Mouse (Mus musculus) forebrain, embryonic 12.5 days (tissue): ENCODE results near the gene Prok2. TPM values are rescaled to one million over a fixed set of nuclear protein-coding genes. Genes with fewer than 3 reads are reported as not detected.

ENCODE experiments used
- ATAC-seq: fragments of 200-750 bp; cut with Nextera tagmentation; 2 replicates; pipeline ENCODE4 v1.8.0; 2017; ENCODE audit warnings: moderate TSS enrichment; ENCODE audit not compliant: low FRiP score
- H3K27ac ChIP-seq: fragments of 300-500 bp; sonication (generic); 2 replicates; pipeline ENCODE4 v1.5.1; 2016; ENCODE audit warnings: mild to moderate bottlenecking
- H3K27me3 ChIP-seq: fragments of 300-500 bp; sonication (generic); 2 replicates; pipeline ENCODE4 v1.6.1; 2016; ENCODE audit warnings: mild to moderate bottlenecking
- H3K36me3 ChIP-seq: fragments of 300-500 bp; sonication (generic); replicated peaks from 2 replicates; pipeline ENCODE4 v1.6.1; 2016; ENCODE audit warnings: mild to moderate bottlenecking
- H3K4me1 ChIP-seq: fragments of 300-500 bp; sonication (generic); 2 replicates; pipeline ENCODE4 v1.6.1; 2016
- H3K4me2 ChIP-seq: fragments of 300-500 bp; sonication (generic); 2 replicates; pipeline ENCODE4 v1.6.1; 2016; ENCODE audit warnings: mild to moderate bottlenecking, moderate library complexity
- H3K4me3 ChIP-seq: fragments of 300-500 bp; sonication (generic); replicated peaks from 2 replicates; pipeline ENCODE4 v1.5.1; 2016; ENCODE audit warnings: mild to moderate bottlenecking
- H3K9ac ChIP-seq: fragments of 300-500 bp; sonication (generic); 2 replicates; pipeline ENCODE4 v1.6.1; 2016; ENCODE audit warnings: mild to moderate bottlenecking
- H3K9me3 ChIP-seq: fragments of 300-500 bp; sonication (generic); 2 replicates; pipeline ENCODE4 v1.6.1; 2016
- WGBS: fragments of 180-500 bp; shearing (Covaris S2); methylation state at CpG from one replicate; pipeline ENCODE4 v1.1.7; 2016; 5-methylcytosine and 5-hydroxymethylcytosine counted together
- polyA plus RNA-seq: library from polyadenylated mRNA; unstranded; fragments of >200 nt; fragmentation: Nextera tagmentation; extraction: Ambion mirVana; gene quantifications from 2 replicates; pipeline ENCODE4 v1.2.1, GENCODE M21; 2016

The Prok2 gene
- polyA plus RNA-seq, 1 experiment from 2014 or later = 1.1 TPM

DNA sequence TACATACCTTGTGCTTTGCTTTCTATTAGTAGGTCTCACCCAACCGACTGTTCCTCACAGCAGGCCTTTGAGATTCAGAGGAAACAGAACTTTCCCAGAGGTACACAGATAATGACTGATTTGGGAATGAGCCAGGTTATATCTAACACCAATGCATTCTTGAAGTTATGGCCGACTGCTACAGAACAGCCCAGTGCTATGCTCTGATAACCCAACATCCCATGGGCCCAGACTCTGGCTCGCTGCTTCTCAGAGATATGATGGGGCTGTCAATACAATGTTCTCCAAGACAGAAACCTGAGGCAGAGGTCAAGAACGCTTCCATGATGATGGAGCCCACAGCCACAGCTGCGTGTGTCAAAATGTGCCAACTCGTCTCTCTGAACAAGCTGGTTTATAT is 37.7 kb downstream of the Prok2 start:
- H3K36me3 ChIP-seq = no peaks in the 10 kb centered on the region
- peaks cover 6% of the 10 kb centered on the region for H3K4me1 ChIP-seq
- no peak overlapping the region for H3K4me3 ChIP-seq
- 88% methylated on average over 6 of the region's 6 CpGs for WGBS
- no peak overlapping the region for H3K9ac ChIP-seq
- no peak overlapping the region for H3K27ac ChIP-seq
- peaks cover 43% of the 10 kb centered on the region for H3K27me3 ChIP-seq
- no peaks in the 10 kb centered on the region for H3K9me3 ChIP-seq
- no peak overlapping the region for H3K4me2 ChIP-seq
- ATAC-seq = no peak

DNA sequence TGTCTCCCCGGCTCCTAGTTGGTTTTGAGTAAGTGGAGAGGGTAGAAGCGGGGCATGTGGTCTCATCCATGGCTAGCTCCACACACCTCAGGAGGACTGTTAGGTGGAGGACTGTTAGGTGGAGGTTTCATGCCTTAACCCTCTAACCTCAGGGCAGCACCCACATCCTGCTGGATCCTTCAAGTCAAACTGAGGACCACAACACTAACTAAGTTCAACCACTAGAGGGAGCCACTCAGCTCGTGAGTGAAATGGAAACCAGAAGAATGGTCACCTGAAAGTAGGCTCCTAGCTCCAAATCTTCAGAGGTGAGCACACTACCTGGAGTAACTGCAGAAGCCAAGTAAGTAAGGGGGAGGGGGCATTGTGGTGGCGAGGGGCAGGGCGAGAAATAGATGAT is 41.3 kb downstream of the Prok2 start:
- H3K4me2 ChIP-seq = no peak overlapping the region
- no peaks in the 10 kb centered on the region for H3K9me3 ChIP-seq
- no peak for ATAC-seq
- no peak overlapping the region for H3K4me3 ChIP-seq
- no peak overlapping the region for H3K9ac ChIP-seq
- H3K4me1 ChIP-seq = no peaks in the 10 kb centered on the region
- WGBS = 48% methylated on average over 5 of the region's 5 CpGs
- no peak overlapping the region for H3K27ac ChIP-seq
- peaks cover 8% of the 10 kb centered on the region for H3K27me3 ChIP-seq
- H3K36me3 ChIP-seq = no peaks in the 10 kb centered on the region

DNA sequence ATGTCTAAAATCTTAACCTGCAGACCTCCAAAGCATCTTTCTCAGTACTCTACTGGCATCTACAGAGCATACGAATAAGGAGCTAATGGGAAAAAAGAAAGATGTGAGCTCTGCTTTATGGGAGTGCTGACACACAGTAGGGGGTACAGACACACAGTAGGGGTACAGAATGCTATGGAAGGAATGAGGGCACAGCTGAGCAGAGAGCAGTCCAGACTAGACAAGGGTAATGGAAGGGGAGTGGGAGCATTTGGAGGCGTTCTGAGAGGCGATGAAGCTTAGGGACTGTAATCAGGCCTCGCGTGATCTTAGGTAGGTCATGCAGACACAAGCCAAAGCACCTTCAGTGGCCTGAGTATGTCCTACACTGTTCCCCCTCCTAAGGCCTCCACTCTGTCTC is 42.2 kb downstream of the Prok2 start:
- Histone ChIP-seq H3K9ac (no peak overlapping the region), H3K9me3 (no peaks in the 10 kb centered on the region), H3K27me3 (0 out of 2 replicates have a peak, but pooled peaks cover 4% of the 10 kb centered on the region), H3K36me3 (no peaks in the 10 kb centered on the region), H3K4me2 (no peak overlapping the region), H3K4me1 (no peaks in the 10 kb centered on the region), H3K27ac (no peak overlapping the region), H3K4me3 (no peak overlapping the region)
- 85% methylated on average over 5 of the region's 5 CpGs for WGBS
- no peak for ATAC-seq

DNA sequence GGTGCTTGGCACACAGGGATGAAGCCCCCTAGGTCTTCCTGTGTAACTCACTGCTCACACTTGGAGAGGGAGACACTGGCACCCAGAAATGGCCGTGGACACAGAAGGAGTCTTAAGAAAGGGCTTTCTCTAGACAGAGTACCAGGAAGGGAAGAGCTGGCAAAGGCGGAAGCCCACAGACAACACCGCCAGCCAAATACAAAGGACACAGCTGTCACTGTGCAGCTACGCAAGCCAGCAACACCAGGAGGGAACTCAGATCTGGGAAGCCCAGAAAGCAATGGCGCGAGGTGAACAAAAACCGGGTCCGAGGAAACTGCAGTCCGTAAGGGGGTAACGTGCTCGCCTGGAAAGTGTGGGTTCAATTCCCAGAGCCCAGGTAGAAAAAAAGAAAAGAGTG is 48.1 kb downstream of the Prok2 start:
- Histone ChIP-seq H3K9me3 (no peaks in the 10 kb centered on the region), H3K36me3 (no peaks in the 10 kb centered on the region), H3K27ac (peak overlapping the region; percentile 26; the same call in 1 of the 2 replicates), H3K9ac (no peak overlapping the region), H3K4me2 (no peak overlapping the region), H3K27me3 (no peaks in the 10 kb centered on the region), H3K4me1 (peaks cover 10% of the 10 kb centered on the region; the same call in 1 of the 2 replicates), H3K4me3 (no peak overlapping the region)
- 73% methylated on average over 11 of the region's 11 CpGs for whole genome bisulfite sequencing
- 0 out of 2 replicates have a peak, but pooled peaks have one; percentile 17 for ATAC-seq

DNA sequence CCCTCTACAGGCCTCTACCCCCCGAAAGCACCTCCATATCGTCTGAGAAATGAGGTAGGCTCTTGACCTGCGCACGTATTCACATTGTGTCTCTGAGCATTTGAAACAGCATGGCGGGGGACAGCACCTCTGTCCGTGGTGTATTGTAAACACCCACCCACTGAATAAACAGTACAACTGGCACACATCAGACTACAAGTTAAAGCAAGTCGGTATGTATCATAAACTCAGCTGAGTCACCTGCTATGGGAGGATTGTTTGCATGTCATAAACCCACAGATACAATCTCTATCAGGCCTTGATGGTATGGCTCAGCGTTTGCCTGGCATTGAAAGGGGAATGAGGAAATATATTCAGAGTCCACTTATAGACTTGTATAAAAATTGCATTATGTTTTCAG is 48.9 kb downstream of the Prok2 start:
- Histone ChIP-seq H3K9ac (no peak overlapping the region), H3K27me3 (no peaks in the 10 kb centered on the region), H3K36me3 (no peaks in the 10 kb centered on the region), H3K27ac (no peak overlapping the region), H3K4me1 (peaks cover 10% of the 10 kb centered on the region; the same call in 1 of the 2 replicates), H3K9me3 (no peaks in the 10 kb centered on the region), H3K4me3 (no peak overlapping the region), H3K4me2 (no peak overlapping the region)
- WGBS = 88% methylated on average over 8 of the region's 8 CpGs
- no peak for ATAC-seq

DNA sequence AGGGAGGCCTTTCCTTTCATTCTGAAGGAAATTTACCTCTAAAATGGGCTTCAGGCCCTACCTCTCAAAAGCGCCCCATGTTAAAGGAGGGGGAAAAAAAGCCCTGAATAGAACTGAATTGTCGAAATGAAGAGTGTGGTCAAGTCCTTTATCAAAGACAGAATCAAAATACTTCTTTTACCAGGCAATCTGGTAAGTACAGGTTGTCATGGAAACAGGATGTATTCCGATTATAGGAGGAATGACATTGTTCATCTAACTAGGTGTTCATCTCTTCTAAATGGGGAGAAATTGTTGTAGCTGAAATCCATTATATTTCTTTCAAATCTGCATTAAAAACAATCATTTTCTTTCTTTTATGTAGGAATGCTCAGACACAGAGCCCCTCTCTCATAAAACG is 51.7 kb downstream of the Prok2 start:
- Histone ChIP-seq H3K27ac (no peak overlapping the region), H3K27me3 (no peaks in the 10 kb centered on the region), H3K4me3 (no peak overlapping the region)

DNA sequence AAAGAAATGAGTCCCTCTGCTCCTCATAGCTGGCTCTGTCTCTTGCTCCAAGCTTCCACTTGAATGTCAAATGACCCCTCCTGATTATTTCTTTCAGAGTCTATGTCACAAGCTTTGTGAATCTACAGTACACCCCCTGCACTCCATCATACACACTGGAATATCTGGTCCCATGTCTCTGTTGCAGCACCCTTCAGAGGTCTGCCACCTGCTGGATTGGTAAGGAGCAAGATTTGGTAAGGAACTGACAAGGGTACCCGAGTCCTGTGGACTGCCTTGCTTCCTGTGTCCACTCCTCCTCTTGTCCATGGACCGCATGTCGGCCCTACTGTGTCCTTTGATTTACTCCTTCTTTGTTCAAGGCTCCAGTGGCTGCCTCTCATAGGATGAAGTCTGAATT is 54.4 kb downstream of the Prok2 start:
- H3K4me2 ChIP-seq = no peak overlapping the region
- H3K9ac ChIP-seq = no peak overlapping the region
- WGBS = 76% methylated on average over 3 of the region's 3 CpGs
- ATAC-seq = no peak
- peaks cover 44% of the 10 kb centered on the region for H3K4me1 ChIP-seq
- H3K4me3 ChIP-seq = no peak overlapping the region
- H3K9me3 ChIP-seq = no peaks in the 10 kb centered on the region
- peaks cover 9% of the 10 kb centered on the region; the same call in 1 of the 2 replicates for H3K27me3 ChIP-seq
- H3K27ac ChIP-seq = no peak overlapping the region
- H3K36me3 ChIP-seq = no peaks in the 10 kb centered on the region

More for the DNA sequence above, 51.7 kb downstream of the Prok2 start:
- ATAC-seq = no peak
- Histone ChIP-seq H3K4me1 (peaks cover 28% of the 10 kb centered on the region), H3K9me3 (no peaks in the 10 kb centered on the region), H3K4me2 (no peak overlapping the region), H3K36me3 (no peaks in the 10 kb centered on the region), H3K9ac (no peak overlapping the region)
- 51% methylated on average over 4 of the region's 4 CpGs for WGBS

DNA sequence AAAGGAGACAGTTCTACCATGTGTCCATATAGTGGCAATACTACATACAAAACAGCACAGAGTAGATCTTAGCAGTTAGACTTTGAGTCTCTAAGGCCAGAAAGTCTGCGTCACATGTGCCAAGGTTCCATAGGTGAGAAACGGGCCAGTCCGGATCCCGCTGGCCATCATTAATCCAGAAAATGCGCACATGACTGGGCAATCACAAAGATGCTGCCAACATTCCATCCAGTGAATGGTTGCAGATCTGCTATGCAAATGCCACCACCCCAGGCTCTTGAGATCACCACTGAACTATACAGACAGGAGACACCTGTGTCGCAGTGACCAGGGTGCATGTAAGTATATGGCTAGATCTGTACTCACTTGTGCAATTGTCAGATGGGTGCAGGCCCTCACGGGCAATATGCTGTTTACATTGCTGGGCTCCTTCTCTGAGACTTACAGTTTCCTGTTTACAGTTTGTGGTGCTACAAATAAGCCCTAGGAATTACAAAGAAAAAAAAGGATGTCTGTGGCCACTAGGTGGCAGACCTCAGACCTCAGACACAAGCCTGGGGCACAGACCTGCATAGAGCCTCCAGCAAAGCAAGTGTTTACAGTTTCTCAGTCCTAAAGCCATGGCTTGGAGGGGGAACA is 55.6 kb downstream of the Prok2 start:
- H3K9ac ChIP-seq = no peak overlapping the region
- peaks cover 9% of the 10 kb centered on the region; the same call in 1 of the 2 replicates for H3K27me3 ChIP-seq
- no peak overlapping the region for H3K4me3 ChIP-seq
- H3K4me2 ChIP-seq = no peak overlapping the region
- H3K36me3 ChIP-seq = no peaks in the 10 kb centered on the region
- WGBS = 56% methylated on average over 7 of the region's 7 CpGs
- H3K9me3 ChIP-seq = no peaks in the 10 kb centered on the region
- peak; percentile 28; the same call in 1 of the 2 replicates for ATAC-seq
- peaks cover 52% of the 10 kb centered on the region for H3K4me1 ChIP-seq
- H3K27ac ChIP-seq = peak overlapping the region; percentile 87

DNA sequence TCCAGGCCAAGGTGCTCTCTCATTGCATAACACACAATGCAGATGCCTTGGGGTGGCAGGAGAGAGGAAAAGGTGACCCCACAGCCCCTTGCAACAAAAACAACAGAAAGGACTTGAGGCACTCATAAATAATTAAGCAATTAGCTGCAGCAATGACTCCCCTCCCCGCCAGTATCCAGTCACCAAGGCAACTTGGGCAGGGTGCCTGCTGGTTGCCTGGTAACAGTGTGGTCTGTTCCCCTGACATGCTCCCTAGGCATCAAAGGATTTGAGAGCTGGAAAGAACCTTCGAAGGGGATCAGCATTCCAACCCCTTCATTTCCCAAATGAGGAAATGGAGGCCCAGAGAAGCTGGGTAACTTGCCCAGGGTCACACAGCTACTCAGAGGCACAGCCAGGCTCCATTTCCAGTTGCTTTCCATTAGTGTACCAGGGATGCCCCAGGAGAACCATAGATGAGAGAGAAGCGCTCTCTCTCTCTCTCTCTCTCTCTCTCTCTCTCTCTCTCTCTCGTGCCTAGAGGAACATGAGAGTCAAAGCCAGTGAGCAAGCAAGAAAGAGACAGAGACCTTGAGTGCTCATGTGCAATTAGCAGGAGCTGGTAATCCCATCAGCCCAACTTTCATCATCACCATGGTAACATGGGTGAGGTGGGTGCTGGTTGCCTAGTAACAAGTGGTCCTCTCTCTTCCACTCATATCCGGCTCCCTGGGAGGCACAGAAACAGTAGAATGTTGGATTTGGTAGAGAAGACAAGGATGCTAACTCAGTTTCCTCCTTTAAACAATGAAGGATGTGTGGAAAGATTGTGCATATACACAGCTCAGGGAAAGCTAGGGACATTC is 56.5 kb downstream of the Prok2 start:
- Histone ChIP-seq H3K4me2 (peak overlapping the region; percentile 24; the same call in 1 of the 2 replicates), H3K9ac (no peak overlapping the region), H3K27me3 (peaks cover 15% of the 10 kb centered on the region), H3K36me3 (no peaks in the 10 kb centered on the region), H3K4me3 (no peak overlapping the region), H3K27ac (peak overlapping the region; percentile 87), H3K9me3 (no peaks in the 10 kb centered on the region), H3K4me1 (peaks cover 57% of the 10 kb centered on the region)
- peak; percentile 84 for ATAC-seq
- WGBS = 11% methylated on average over 5 of the region's 5 CpGs

DNA sequence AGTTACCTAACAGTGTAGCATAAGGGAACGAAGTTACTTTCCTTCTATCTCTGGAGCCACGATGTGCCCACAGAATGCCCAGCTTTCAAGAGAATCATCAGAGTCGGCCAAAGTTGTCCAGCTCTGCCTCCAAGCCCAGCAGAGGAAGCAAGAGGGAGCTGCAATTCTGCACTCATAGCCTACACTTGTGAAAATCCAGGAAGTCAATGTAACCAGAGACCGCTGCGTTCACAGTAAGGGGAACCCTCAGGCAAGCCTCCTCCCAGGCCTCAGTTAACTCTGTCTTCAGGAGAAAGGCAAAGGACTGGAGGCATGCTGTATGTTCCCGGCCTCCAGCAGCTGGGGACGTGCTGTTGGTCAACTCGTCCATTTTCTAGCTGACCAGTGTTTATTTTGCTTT is 58.9 kb downstream of the Prok2 start:
- peak overlapping the region; percentile 75 for H3K27ac ChIP-seq
- peak overlapping the region; percentile 81 for H3K4me3 ChIP-seq
- no peak for ATAC-seq
- H3K4me1 ChIP-seq = peaks cover 62% of the 10 kb centered on the region
- peak overlapping the region; percentile 88 for H3K4me2 ChIP-seq
- H3K9ac ChIP-seq = 0 out of 2 replicates have a peak overlapping the region, but pooled peaks have one; percentile 79
- 48% methylated on average over 8 of the region's 8 CpGs for WGBS
- H3K36me3 ChIP-seq = no peaks in the 10 kb centered on the region
- peaks cover 24% of the 10 kb centered on the region for H3K27me3 ChIP-seq
- no peaks in the 10 kb centered on the region for H3K9me3 ChIP-seq

DNA sequence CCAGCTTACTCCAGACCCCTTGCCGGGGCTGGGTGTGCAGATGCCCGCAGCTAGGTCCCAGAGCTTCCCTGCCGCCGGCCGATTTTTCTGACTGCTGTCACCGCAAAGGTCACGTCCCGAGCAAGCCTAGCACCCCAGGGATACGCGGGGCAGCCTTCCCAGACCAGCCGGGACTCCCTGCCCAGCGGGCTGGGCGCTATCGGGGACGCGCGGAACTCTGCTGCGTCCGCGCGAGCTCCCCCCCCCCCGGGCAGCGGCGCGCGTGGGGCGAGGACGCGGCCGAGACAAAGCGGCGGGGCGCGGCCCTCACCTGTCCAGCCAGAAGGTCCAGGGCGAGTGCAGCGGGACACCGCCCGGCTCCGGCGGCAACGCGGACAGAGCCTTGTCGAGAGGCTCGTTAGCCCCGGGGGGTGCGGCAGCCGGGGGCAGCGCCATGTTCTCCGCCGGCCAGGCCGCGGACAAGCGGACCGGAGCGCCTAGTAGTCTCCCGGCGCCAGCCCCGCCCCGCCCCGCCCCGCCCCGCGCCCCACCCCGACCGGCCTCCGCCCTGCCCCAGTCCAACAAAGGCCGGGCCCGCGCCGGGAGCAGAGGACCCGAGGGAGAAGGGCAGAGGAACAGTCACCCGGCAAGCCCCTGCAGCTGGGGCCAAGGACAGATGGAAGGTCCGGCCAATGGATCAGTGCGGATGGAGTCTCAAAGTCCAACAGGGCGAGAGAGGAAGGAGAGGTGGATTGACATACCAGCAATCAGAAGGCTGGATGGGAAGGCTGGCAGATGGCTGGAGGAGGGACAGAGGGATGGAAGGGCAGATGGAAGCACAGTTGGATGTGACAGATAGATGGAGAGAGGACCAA is 59.6 kb downstream of the Prok2 start, which contains the start of the genes Eif4e3 and Gm20696:
TSS of gene Eif4e3 (minus strand) at position 454 of the 854 bp plus-strand sequence.
TSS of gene Gm20696 (minus strand) at position 480 of the 854 bp plus-strand sequence.
- Histone ChIP-seq H3K27ac (peak within 1 kb of the TSS; percentile 75), H3K4me3 (peak within 1 kb of the TSS; percentile 81), H3K9ac (peak within 1 kb of the TSS; percentile 79), H3K4me2 (peak within 1 kb of the TSS; percentile 88), H3K9me3 (no peaks in the 10 kb centered on the region), H3K4me1 (peaks cover 62% of the 10 kb centered on the region), H3K36me3 (no peaks in the 10 kb centered on the region), H3K27me3 (peaks cover 24% of the 10 kb centered on the region)
- WGBS = 1% methylated on average over 47 of the region's 75 CpGs
- ATAC-seq = peak; percentile 51
